Comparison of ENCODE assay signal across 8 mouse cellular contexts in genomic region chr3:126609795-126610451, GRCm38 (mm10). TPM values are rescaled to one million over a fixed set of nuclear protein-coding genes. Genes with fewer than 3 reads are reported as not detected.
A peak's percentile ranks its signal among the peaks of the same experiment; 100 is the strongest.
DNase-seq lines count a peak whose midpoint lies in the region; ATAC-seq and TF ChIP-seq lines count a peak whose summit lies in the region.

No protein-coding gene starts in this region.

- ATAC-seq in inflammation-experienced regulatory T-cells, adult 6 months = peak; percentile 85

- H3K27me3 ChIP-seq in small intestine, adult 2 months (ENCODE audit: control insufficient read depth, insufficient read depth, low read length) = no peaks in the 10 kb centered on the region

- no peak for TF ChIP-seq CTCF in small intestine, adult 2 months (IDR thresholded peaks at IDR 0.05; ENCODE audit: extremely low read depth, insufficient read length, insufficient replicate concordance, low read depth, low read length)

- peak overlapping the region; percentile 40 for H3K4me3 ChIP-seq in small intestine, adult 2 months (ENCODE audit: low read depth, low read length)

- peaks cover 5% of the 10 kb centered on the region for H3K36me3 ChIP-seq in small intestine, adult 2 months (ENCODE audit: control insufficient read depth, insufficient read depth, low read length)

- peaks cover 34% of the 10 kb centered on the region for H3K4me1 ChIP-seq in small intestine, adult 2 months (ENCODE audit: control insufficient read depth, insufficient read depth, insufficient read length, low read length)

- TF ChIP-seq POLR2A in small intestine, adult 2 months (IDR thresholded peaks at IDR 0.05; ENCODE audit: low read depth, low read length) = no peak

- peak overlapping the region; percentile 89 for H3K27ac ChIP-seq in small intestine, adult 2 months (ENCODE audit: insufficient read depth, low read depth, low read length)

- 23% methylated on average over 14 of the region's 14 CpGs for WGBS in small intestine, adult 2 months

- peak; percentile 91 for DNase-seq in heart, adult 11 months
- DNase-seq in heart, adult 18-20 months = no peak
- peak; percentile 7 for DNase-seq in spleen, adult 12 weeks (ENCODE audit: low spot score)
- no peak for DNase-seq in spleen, postnatal 4 days (ENCODE audit: low spot score in 2 of 2)
- no peak for DNase-seq in frontal cortex, postnatal 14 days (ENCODE audit: low spot score in 2 of 2)
- DNase-seq in embryo, embryonic 9.5 days (ENCODE audit: extremely low spot score) = no peak

RNA-seq across cellular contexts. Expression of gene Camk2d, which starts 13.8 kb away (rescaled TPM):
- total RNA-seq in heart, adult 18-20 months (2021) = 100 to 1,000 TPM; 132 to 135 TPM
- polyA plus RNA-seq in inflammation-experienced regulatory T-cells, adult 6 months (2017; shearing (Covaris generic)) = 10 to 100 TPM; 57.4 to 90.2 (median 67.9) TPM
- polyA plus RNA-seq in small intestine, adult 2 months (2012; rRNA removed) = 22.1 and 89.5 TPM in 2 replicates

Comparison
In these comparisons a context has a peak if more than half of its experiments do, and no peak if none do; other contexts are left out.
1. DNase-seq: peak in heart, adult 11 months (single experiment) and spleen, adult 12 weeks (single experiment); none in heart, adult 18-20 months (0 of 2), spleen, postnatal 4 days (0 of 2), frontal cortex, postnatal 14 days (0 of 2) and embryo, embryonic 9.5 days (single experiment).